Mouse (Mus musculus) megakaryocyte-erythroid progenitor cell, adult 5-6 weeks (primary cell): ENCODE data around the gene Hist1h2an. TPM values are rescaled to one million over a fixed set of nuclear protein-coding genes. Genes with fewer than 3 reads are reported as not detected.

Experiments
- ATAC-seq: replicated peaks from 2 replicates; pipeline ENCODE4 v1.8.0; 2016; ENCODE audit warnings: mild to moderate bottlenecking, inconsistent platforms; ENCODE audit not compliant: severe bottlenecking, poor library complexity, low FRiP score, low TSS enrichment
- total RNA-seq, 2 experiments: library from RNA; stranded (forward) in 1 of 2; stranded (reverse) in 1 of 2; fragments of 200-1000, 215-1000 nt in 1 of 2; fragments of >200 nt in 1 of 2; fragmentation: Nextera tagmentation in 1 of 2; gene quantifications; 2 replicates each; pipeline ENCODE4 v1.2.3; 2014 to 2017

The Hist1h2an gene
- total RNA-seq, 2 experiments from 2014 or later = 28.8 to 611 TPM

- no peak for ATAC-seq
Observed at GRCm38 (mm10) chr13:21784311-21784710, 2.7 kb downstream of the Hist1h2an start.

- no peak for ATAC-seq
Observed at GRCm38 (mm10) chr13:21783734-21784161, 3.3 kb downstream of the Hist1h2an start.

- peak; percentile 28 for ATAC-seq
Observed at GRCm38 (mm10) chr13:21783255-21783617, 3.8 kb downstream of the Hist1h2an start, which contains the start of gene Hist1h3i. TSS of gene Hist1h3i (minus strand) at chr13:21783370.

- ATAC-seq = peak; percentile 7
Observed at GRCm38 (mm10) chr13:21782361-21783254, 4.4 kb downstream of the Hist1h2an start.

- no peak for ATAC-seq
Observed at GRCm38 (mm10) chr13:21781639-21782038, 5.4 kb downstream of the Hist1h2an start.

- no peak for ATAC-seq
Observed at GRCm38 (mm10) chr13:21781021-21781555, 5.9 kb downstream of the Hist1h2an start.

GRCm38 (mm10) chr13:21779767-21780731 lies 7.0 kb downstream of the Hist1h2an start, which contains the start of gene Hist1h1b:
TSS of gene Hist1h1b (minus strand) at chr13:21780625.
- peak; percentile 49 for ATAC-seq

- peak; percentile 53 for ATAC-seq
Observed at GRCm38 (mm10) chr13:21778814-21779766, 7.9 kb downstream of the Hist1h2an start.

- ATAC-seq = no peak
Observed at GRCm38 (mm10) chr13:21755707-21756106, 31.3 kb downstream of the Hist1h2an start.

GRCm38 (mm10) chr13:21754294-21755001 lies 32.6 kb downstream of the Hist1h2an start:
- ATAC-seq = peak; percentile 39

- peak; percentile 78 for ATAC-seq
Observed at GRCm38 (mm10) chr13:21753524-21754285, 33.3 kb downstream of the Hist1h2an start, which contains the start of the genes Hist1h2ak and Hist1h2bn. TSS of gene Hist1h2ak (minus strand) at chr13:21753827. TSS of gene Hist1h2bn (plus strand) at chr13:21754123.

- peak; percentile 9 for ATAC-seq
Observed at GRCm38 (mm10) chr13:21753051-21753523, 33.9 kb downstream of the Hist1h2an start.

GRCm38 (mm10) chr13:21752356-21752755 lies 34.7 kb downstream of the Hist1h2an start:
- ATAC-seq = no peak

- no peak for ATAC-seq
Observed at GRCm38 (mm10) chr13:21751827-21752226, 35.2 kb downstream of the Hist1h2an start.

GRCm38 (mm10) chr13:21751417-21751816 lies 35.6 kb downstream of the Hist1h2an start:
- no peak for ATAC-seq

- ATAC-seq = peak; percentile 43
Observed at GRCm38 (mm10) chr13:21750159-21751017, 36.6 kb downstream of the Hist1h2an start, which contains the start of gene Hist1h4k. TSS of gene Hist1h4k (minus strand) at chr13:21750505.
